Mouse (Mus musculus) cerebellum, adult 2 months (tissue): Measurements from ENCODE around the gene Rhox1. TPM values are rescaled to one million over a fixed set of nuclear protein-coding genes. Genes with fewer than 3 reads are reported as not detected.
"Not testable (repeated sequence)": the region's sequence is repeated elsewhere in the genome, so short reads cannot be mapped to it uniquely, and the experiment has no call there.

Experiments used
- DNase-seq, 2 experiments: peaks; one replicate each; pipeline ENCODE4 v3.0.0; 2021
- H3K27ac ChIP-seq: fragments of 200-500 bp; 2 replicates; pipeline ENCODE4 v1.5.1; 2012; ENCODE audit warnings: low read length, control low read depth, inconsistent platforms; ENCODE audit not compliant: insufficient read depth
- H3K27me3 ChIP-seq: fragments of 200-500 bp; 2 replicates; pipeline ENCODE4 v1.6.1; 2012; ENCODE audit warnings: inconsistent platforms, mild to moderate bottlenecking, low read length, moderate library complexity; ENCODE audit not compliant: control insufficient read depth, insufficient read depth
- H3K4me1 ChIP-seq: fragments of 200-500 bp; 2 replicates; pipeline ENCODE4 v1.6.1; 2011; ENCODE audit warnings: low read length; ENCODE audit not compliant: control insufficient read depth, insufficient read depth
- H3K4me3 ChIP-seq: fragments of 200-500 bp; replicated peaks from 2 replicates; pipeline ENCODE3; 2011; ENCODE audit warnings: mild to moderate bottlenecking, low read depth, low read length, control low read depth; ENCODE audit not compliant: insufficient read depth
- CTCF ChIP-seq: fragments of 200-500 bp; IDR thresholded peaks from 2 replicates; pipeline ENCODE4 v1.5.1; 2011; ENCODE audit warnings: low read depth, mild to moderate bottlenecking, control low read depth, low read length, moderate library complexity, borderline replicate concordance; ENCODE audit not compliant: insufficient read depth
- POLR2A ChIP-seq: fragments of 200-500 bp; IDR thresholded peaks from 2 replicates; pipeline ENCODE4 v1.6.1; 2011; ENCODE audit warnings: low read length, control low read depth, borderline replicate concordance; ENCODE audit not compliant: insufficient read depth
- WGBS: fragments of 180-500 bp; shearing (Covaris S2); methylation state at CpG from one replicate; pipeline ENCODE4 v1.1.7; 2018; 5-methylcytosine and 5-hydroxymethylcytosine counted together
- polyA plus RNA-seq: library from polyadenylated mRNA; depleted of rRNA; stranded (reverse); fragments of >200 nt; gene quantifications from 2 replicates; pipeline ENCODE4 v1.2.3, GENCODE M21; 2012; rRNA removed

Gene Rhox1
- polyA plus RNA-seq, 1 experiment: not detected

DNA sequence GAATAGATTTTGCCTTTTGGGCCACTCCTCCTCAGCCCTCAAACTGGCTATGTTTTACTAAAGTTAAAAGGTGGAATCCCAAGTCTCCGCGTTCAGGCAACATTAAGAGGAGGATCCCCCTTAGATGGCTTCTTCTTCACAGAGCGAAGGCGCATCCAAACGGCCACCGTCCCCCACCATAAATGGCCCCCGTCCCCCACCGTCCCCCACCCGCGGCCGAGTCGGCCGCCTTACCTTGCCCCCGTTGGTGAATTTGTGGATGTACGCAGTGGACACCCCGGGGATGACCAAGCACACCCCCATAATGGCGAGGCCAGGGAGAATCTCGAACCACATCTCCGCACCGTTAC, 31.3 kb downstream of the Rhox1 start:
- DNase-seq: no peak
- Histone ChIP-seq H3K27ac (no peak overlapping the region), H3K27me3 (no peaks in the 10 kb centered on the region), H3K4me3 (peak overlapping the region; percentile 92), H3K4me1 (no peaks in the 10 kb centered on the region)
- WGBS: 3% methylated on average over 20 of the region's 20 CpGs
- TF ChIP-seq POLR2A (no peak), CTCF (no peak)

DNA sequence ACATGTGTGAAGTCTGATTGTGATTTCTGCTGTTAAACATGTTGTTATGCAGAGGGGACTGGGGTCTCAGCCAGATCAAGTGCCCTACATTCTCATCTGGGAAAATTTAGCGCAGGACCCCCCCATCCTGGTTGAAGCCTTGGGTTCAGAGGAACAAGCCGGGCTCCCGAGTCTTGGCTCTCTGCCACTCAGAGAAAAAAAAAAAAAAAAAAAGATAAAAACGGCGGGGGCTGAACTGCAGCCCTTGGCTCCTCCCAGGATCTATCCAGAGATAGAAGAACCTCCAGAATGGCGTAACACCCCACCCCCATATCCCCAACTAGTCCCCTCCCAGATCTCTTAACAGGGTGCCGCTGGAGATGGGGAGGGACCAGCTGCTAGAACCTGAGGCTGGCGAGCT, 37.7 kb downstream of the Rhox1 start:
- peak in 1 of 2 experiments; percentile 21 for DNase-seq
- H3K4me3 ChIP-seq: peak overlapping the region; percentile 40
- H3K4me1 ChIP-seq, H3K27me3 ChIP-seq, H3K27ac ChIP-seq: not testable (repeated sequence)
- WGBS: 14% methylated on average over 5 of the region's 8 CpGs

DNA sequence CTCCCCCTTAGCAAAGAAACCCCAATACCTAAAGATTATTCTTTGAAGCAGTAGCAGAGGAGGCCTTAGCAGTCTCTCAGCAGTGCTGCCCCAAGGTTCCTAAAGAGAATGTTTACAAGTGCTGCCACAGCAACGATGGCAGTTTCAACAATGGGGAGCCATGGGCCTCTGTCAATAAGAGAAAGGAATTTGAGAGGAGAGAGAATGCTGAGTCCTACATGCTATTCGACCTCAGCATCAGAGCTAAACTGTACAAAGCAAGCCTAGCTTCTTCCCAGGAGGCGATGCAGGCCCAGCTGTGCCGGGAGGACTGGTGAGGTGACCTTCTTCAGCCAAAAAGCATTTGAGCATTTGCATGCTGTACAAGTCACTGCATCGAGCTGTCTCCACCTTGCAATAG, 53.3 kb downstream of the Rhox1 start, which contains the start of gene Akap14:
Akap14 (minus strand) TSS at position 101 of the 400 bp plus-strand sequence.
- 21% methylated on average over 5 of the region's 5 CpGs for WGBS
- no peak within 1 kb of the TSS for H3K4me3 ChIP-seq
- no peak for DNase-seq
- H3K27me3 ChIP-seq: no peaks in the 10 kb centered on the region
- no peak within 1 kb of the TSS for H3K27ac ChIP-seq
- no peaks in the 10 kb centered on the region for H3K4me1 ChIP-seq
- TF ChIP-seq CTCF (no peak), POLR2A (no peak)

DNA sequence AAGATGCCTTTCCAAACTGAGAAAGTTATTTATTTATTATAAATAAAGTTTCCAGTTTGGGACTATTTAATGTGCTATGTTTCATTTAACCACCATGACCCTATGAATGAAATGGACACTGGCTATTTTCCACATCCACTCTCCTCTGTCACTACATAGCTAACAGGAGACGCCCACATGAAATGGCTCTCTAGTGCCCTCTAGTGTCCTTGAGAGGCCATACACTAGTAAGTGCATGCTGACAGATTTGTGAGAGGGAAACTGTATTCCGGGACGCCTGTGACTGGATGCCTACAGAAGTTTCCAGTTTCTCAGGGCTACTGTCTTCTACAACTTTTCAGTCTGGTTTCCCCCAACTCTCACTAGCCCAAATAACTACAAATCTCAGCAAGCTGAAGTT, 55.0 kb downstream of the Rhox1 start:
- 12% methylated on average over 3 of the region's 3 CpGs for WGBS
- no peak overlapping the region for H3K27ac ChIP-seq
- no peak overlapping the region for H3K4me3 ChIP-seq
- no peak for TF ChIP-seq POLR2A
- peak; percentile 40; the same call in 1 of the 2 replicates for TF ChIP-seq CTCF
- peak in 1 of 2 experiments; percentile 17 for DNase-seq
- no peaks in the 10 kb centered on the region for H3K4me1 ChIP-seq
- H3K27me3 ChIP-seq: no peaks in the 10 kb centered on the region

Other genes with a start within 250 kb of the Rhox1 start
- 58.9 and 59.5 TPM in 2 replicates for gene Sept6, start 230.5 kb downstream of the Rhox1 start, polyA plus RNA-seq
- gene Sowahd, start 173.4 kb downstream of the Rhox1 start, polyA plus RNA-seq: not detected in 2 replicates
- gene Rpl39, start 136.9 kb downstream of the Rhox1 start, polyA plus RNA-seq: 240 and 243 TPM in 2 replicates
- gene Upf3b, start 111.9 kb downstream of the Rhox1 start, polyA plus RNA-seq: 38.1 and 40.1 TPM in 2 replicates
- 6.1 TPM in 2 replicates for gene Nkap, start 95.5 kb downstream of the Rhox1 start, polyA plus RNA-seq
- gene Akap14, start 53.4 kb downstream of the Rhox1 start, polyA plus RNA-seq: 0.05 and 0.22 TPM in 2 replicates
- 567 TPM in 2 replicates for gene Ndufa1, start 31.1 kb downstream of the Rhox1 start, polyA plus RNA-seq
- gene Rnf113a1, start 31.0 kb downstream of the Rhox1 start, polyA plus RNA-seq: 8.3 and 9.5 TPM in 2 replicates
- not detected in 2 replicates for gene Gm9, start 11.2 kb downstream of the Rhox1 start, polyA plus RNA-seq
- not detected in 2 replicates for gene Rhox2a, start 22.7 kb upstream of the Rhox1 start, polyA plus RNA-seq
- not detected in 2 replicates for gene Rhox3a, start 27.7 kb upstream of the Rhox1 start, polyA plus RNA-seq
- gene Rhox4a, start 43.1 kb upstream of the Rhox1 start, polyA plus RNA-seq: not detected in 2 replicates
- gene Rhox3a2, start 157.8 kb upstream of the Rhox1 start, polyA plus RNA-seq: not detected in 2 replicates
- gene Rhox4a2, start 168.6 kb upstream of the Rhox1 start, polyA plus RNA-seq: not detected in 2 replicates
- gene Rhox2b, start 189.8 kb upstream of the Rhox1 start, polyA plus RNA-seq: not detected in 2 replicates
- gene Rhox4b, start 210.2 kb upstream of the Rhox1 start, polyA plus RNA-seq: not detected in 2 replicates
- not detected in 2 replicates for gene Rhox2c, start 231.4 kb upstream of the Rhox1 start, polyA plus RNA-seq
- not detected in 2 replicates for gene Rhox3c, start 236.3 kb upstream of the Rhox1 start, polyA plus RNA-seq